Mouse (Mus musculus) forebrain, embryonic 12.5 days (tissue): Measurements from ENCODE around the gene Macrod2. TPM values are rescaled to one million over a fixed set of nuclear protein-coding genes. Genes with fewer than 3 reads are reported as not detected.

Experiments
- ATAC-seq: fragments of 200-750 bp; cut with Nextera tagmentation; 2 replicates; pipeline ENCODE4 v1.8.0; 2017; ENCODE audit warnings: moderate TSS enrichment; ENCODE audit not compliant: low FRiP score
- H3K27ac ChIP-seq: fragments of 300-500 bp; sonication (generic); 2 replicates; pipeline ENCODE4 v1.5.1; 2016; ENCODE audit warnings: mild to moderate bottlenecking
- H3K27me3 ChIP-seq: fragments of 300-500 bp; sonication (generic); 2 replicates; pipeline ENCODE4 v1.6.1; 2016; ENCODE audit warnings: mild to moderate bottlenecking
- H3K36me3 ChIP-seq: fragments of 300-500 bp; sonication (generic); replicated peaks from 2 replicates; pipeline ENCODE4 v1.6.1; 2016; ENCODE audit warnings: mild to moderate bottlenecking
- H3K4me1 ChIP-seq: fragments of 300-500 bp; sonication (generic); 2 replicates; pipeline ENCODE4 v1.6.1; 2016
- H3K4me2 ChIP-seq: fragments of 300-500 bp; sonication (generic); 2 replicates; pipeline ENCODE4 v1.6.1; 2016; ENCODE audit warnings: mild to moderate bottlenecking, moderate library complexity
- H3K4me3 ChIP-seq: fragments of 300-500 bp; sonication (generic); replicated peaks from 2 replicates; pipeline ENCODE4 v1.5.1; 2016; ENCODE audit warnings: mild to moderate bottlenecking
- H3K9ac ChIP-seq: fragments of 300-500 bp; sonication (generic); 2 replicates; pipeline ENCODE4 v1.6.1; 2016; ENCODE audit warnings: mild to moderate bottlenecking
- H3K9me3 ChIP-seq: fragments of 300-500 bp; sonication (generic); 2 replicates; pipeline ENCODE4 v1.6.1; 2016
- WGBS: fragments of 180-500 bp; shearing (Covaris S2); methylation state at CpG from one replicate; pipeline ENCODE4 v1.1.7; 2016; 5-methylcytosine and 5-hydroxymethylcytosine counted together
- polyA plus RNA-seq: library from polyadenylated mRNA; unstranded; fragments of >200 nt; fragmentation: Nextera tagmentation; extraction: Ambion mirVana; gene quantifications from 2 replicates; pipeline ENCODE4 v1.2.1, GENCODE M21; 2016

The Macrod2 gene
- polyA plus RNA-seq, 1 experiment from 2014 or later: 52.0 TPM

DNA sequence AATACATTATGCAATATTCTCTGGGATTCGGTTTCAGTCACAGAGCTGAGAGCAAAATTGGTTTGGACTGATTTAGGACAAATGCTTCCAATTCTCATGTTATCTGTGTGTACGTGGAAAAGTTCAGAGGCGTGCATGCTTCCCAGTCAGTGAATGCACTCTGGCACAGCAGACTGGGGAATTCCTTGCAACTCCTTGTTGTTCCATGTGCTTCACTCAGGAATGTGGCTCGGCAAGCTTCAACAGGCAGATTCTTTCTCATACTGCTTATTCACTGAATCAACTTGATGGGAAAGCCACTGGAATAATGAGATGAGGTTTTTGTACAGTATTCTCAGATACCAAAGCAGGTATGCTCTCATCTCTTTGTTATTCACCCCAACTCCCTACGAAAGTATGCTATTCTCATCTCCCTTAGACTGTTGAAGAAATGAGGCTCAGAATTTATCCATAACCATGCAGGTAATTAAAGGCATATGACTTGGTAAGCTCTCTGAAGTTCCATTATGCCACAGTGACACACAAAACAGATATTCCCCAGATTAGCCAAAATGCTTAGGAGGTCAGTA lies 884.1 kb downstream of the Macrod2 start:
- Histone ChIP-seq H3K4me3 (no peak overlapping the region), H3K4me2 (no peak overlapping the region), H3K27me3 (no peaks in the 10 kb centered on the region), H3K9me3 (no peaks in the 10 kb centered on the region), H3K36me3 (no peaks in the 10 kb centered on the region), H3K27ac (no peak overlapping the region), H3K9ac (no peak overlapping the region), H3K4me1 (no peaks in the 10 kb centered on the region)
- WGBS: 70% methylated on average over 5 of the region's 5 CpGs
- ATAC-seq: no peak

GRCm38 (mm10) chr2:141280817-141281216 lies 885.7 kb downstream of the Macrod2 start:
- ATAC-seq: no peak
- Histone ChIP-seq H3K9me3 (no peaks in the 10 kb centered on the region), H3K36me3 (no peaks in the 10 kb centered on the region), H3K4me3 (no peak overlapping the region), H3K4me2 (no peak overlapping the region), H3K9ac (no peak overlapping the region), H3K27me3 (no peaks in the 10 kb centered on the region), H3K4me1 (no peaks in the 10 kb centered on the region), H3K27ac (no peak overlapping the region)
- 76% methylated on average over 1 of the region's 1 CpGs for WGBS

GRCm38 (mm10) chr2:141286110-141286747 lies 891.1 kb downstream of the Macrod2 start:
- ATAC-seq: no peak
- Histone ChIP-seq H3K27me3 (no peaks in the 10 kb centered on the region), H3K4me3 (no peak overlapping the region), H3K9ac (no peak overlapping the region), H3K4me1 (no peaks in the 10 kb centered on the region), H3K4me2 (no peak overlapping the region), H3K27ac (no peak overlapping the region), H3K36me3 (no peaks in the 10 kb centered on the region), H3K9me3 (no peaks in the 10 kb centered on the region)
- 70% methylated on average over 7 of the region's 7 CpGs for WGBS

DNA sequence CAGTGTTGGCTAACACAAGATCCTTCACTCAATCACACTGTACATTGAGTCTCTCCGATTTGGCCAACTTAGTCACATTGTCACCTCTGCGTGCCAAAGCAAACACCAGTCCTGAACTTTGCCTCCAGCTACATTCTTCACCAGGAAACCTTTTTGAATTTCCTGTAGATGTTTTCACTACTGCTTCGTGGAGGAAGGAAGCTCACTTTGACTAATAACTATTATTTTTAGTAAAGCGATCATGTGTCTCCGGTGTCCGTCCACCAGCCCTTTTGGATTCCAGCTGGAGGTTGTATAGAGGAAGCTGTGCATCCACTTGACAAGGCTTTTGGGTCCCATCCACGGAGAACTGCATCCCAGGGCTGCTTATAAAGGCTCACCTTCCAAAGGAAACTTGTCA lies 893.4 kb downstream of the Macrod2 start:
- Histone ChIP-seq H3K27me3 (no peaks in the 10 kb centered on the region), H3K9me3 (no peaks in the 10 kb centered on the region), H3K4me2 (no peak overlapping the region), H3K4me3 (no peak overlapping the region), H3K4me1 (no peaks in the 10 kb centered on the region), H3K27ac (no peak overlapping the region), H3K9ac (no peak overlapping the region), H3K36me3 (no peaks in the 10 kb centered on the region)
- 72% methylated on average over 7 of the region's 7 CpGs for WGBS
- no peak for ATAC-seq

DNA sequence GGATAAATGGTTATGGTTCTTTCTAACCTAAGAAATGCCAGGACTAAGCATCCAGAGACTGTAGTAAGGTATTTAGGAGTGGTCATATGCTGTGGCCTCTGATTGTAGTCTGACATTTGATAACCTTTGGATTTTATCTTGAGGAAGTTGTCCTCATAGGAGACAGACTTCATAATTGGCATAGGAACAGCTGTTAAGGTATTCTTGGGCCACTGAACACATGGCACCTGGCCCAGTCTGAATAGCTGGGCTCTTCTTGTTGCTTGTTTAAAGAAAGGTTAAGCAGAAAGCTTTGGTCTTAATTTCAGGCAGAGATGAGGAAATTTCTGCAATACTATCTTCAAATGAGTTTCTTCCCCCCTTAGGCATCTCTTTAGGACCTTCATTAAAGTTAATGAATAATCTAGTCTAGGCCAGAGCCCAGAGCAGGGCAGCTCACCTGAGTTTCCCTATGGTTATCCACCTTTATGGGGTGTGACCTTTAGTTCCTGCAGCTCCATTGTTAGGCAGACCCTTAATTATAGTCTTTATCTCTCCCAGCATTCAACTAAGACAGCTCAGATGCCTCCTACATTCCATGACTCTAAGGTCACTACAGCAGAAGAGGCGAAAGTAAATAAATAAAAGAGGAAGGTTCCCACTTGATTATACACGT lies 894.1 kb downstream of the Macrod2 start:
- no peaks in the 10 kb centered on the region for H3K27me3 ChIP-seq
- no peak overlapping the region for H3K4me3 ChIP-seq
- H3K36me3 ChIP-seq: no peaks in the 10 kb centered on the region
- 60% methylated on average over 2 of the region's 2 CpGs for WGBS
- H3K9ac ChIP-seq: no peak overlapping the region
- H3K4me1 ChIP-seq: no peaks in the 10 kb centered on the region
- no peaks in the 10 kb centered on the region for H3K9me3 ChIP-seq
- ATAC-seq: no peak
- H3K27ac ChIP-seq: no peak overlapping the region
- H3K4me2 ChIP-seq: no peak overlapping the region

GRCm38 (mm10) chr2:141292847-141293246 lies 897.7 kb downstream of the Macrod2 start:
- H3K27me3 ChIP-seq: no peaks in the 10 kb centered on the region
- WGBS: 40% methylated on average over 3 of the region's 3 CpGs
- H3K4me2 ChIP-seq: no peak overlapping the region
- H3K4me1 ChIP-seq: no peaks in the 10 kb centered on the region
- H3K36me3 ChIP-seq: no peaks in the 10 kb centered on the region
- H3K4me3 ChIP-seq: no peak overlapping the region
- no peak for ATAC-seq
- no peaks in the 10 kb centered on the region for H3K9me3 ChIP-seq
- H3K27ac ChIP-seq: no peak overlapping the region
- H3K9ac ChIP-seq: no peak overlapping the region

- Histone ChIP-seq H3K4me1 (no peaks in the 10 kb centered on the region), H3K36me3 (no peaks in the 10 kb centered on the region), H3K4me2 (no peak overlapping the region), H3K9me3 (no peaks in the 10 kb centered on the region), H3K9ac (no peak overlapping the region), H3K27me3 (no peaks in the 10 kb centered on the region), H3K4me3 (no peak overlapping the region), H3K27ac (no peak overlapping the region)
- ATAC-seq: no peak
- 80% methylated on average over 6 of the region's 6 CpGs for WGBS
Measured at GRCm38 (mm10) chr2:141299168-141299567, 904.1 kb downstream of the Macrod2 start.

DNA sequence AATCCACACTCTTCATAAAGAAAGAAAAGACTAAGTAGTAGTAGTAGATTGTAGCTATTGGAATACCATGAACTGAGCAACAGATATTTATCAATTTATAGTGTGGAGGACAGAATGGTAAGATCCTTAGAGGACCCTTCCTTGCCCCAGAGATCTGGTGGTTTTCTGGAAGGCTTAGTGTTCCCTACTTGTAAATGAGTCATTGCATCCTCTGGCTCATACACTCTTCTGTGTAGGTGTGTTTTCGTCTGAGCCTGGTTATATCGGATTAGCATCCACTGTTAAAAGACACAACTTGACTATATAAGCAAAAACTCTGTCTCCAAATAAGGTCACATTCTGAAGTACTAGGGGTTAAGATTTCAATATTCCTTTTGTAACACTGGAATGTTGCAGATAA lies 905.9 kb downstream of the Macrod2 start:
- Histone ChIP-seq H3K4me1 (no peaks in the 10 kb centered on the region), H3K27me3 (no peaks in the 10 kb centered on the region), H3K27ac (no peak overlapping the region), H3K4me2 (no peak overlapping the region), H3K36me3 (no peaks in the 10 kb centered on the region), H3K9ac (no peak overlapping the region), H3K4me3 (no peak overlapping the region), H3K9me3 (no peaks in the 10 kb centered on the region)
- 91% methylated on average over 2 of the region's 2 CpGs for WGBS
- ATAC-seq: no peak

- WGBS: 83% methylated on average over 3 of the region's 3 CpGs
- H3K4me3 ChIP-seq: no peak overlapping the region
- ATAC-seq: no peak
Measured at GRCm38 (mm10) chr2:141308406-141308805, 913.3 kb downstream of the Macrod2 start.

GRCm38 (mm10) chr2:141312136-141312948 lies 917.2 kb downstream of the Macrod2 start:
- Histone ChIP-seq H3K27me3 (no peaks in the 10 kb centered on the region), H3K27ac (peak overlapping the region; percentile 53; the same call in 1 of the 2 replicates), H3K4me1 (peaks cover 15% of the 10 kb centered on the region), H3K36me3 (no peaks in the 10 kb centered on the region), H3K9ac (no peak overlapping the region), H3K4me3 (no peak overlapping the region), H3K4me2 (no peak overlapping the region), H3K9me3 (no peaks in the 10 kb centered on the region)
- ATAC-seq: peak; percentile 88
- WGBS: 22% methylated on average over 10 of the region's 10 CpGs

More at GRCm38 (mm10) chr2:141308406-141308805, 913.3 kb downstream of the Macrod2 start:
- Histone ChIP-seq H3K27me3 (no peaks in the 10 kb centered on the region), H3K27ac (no peak overlapping the region), H3K9ac (no peak overlapping the region), H3K9me3 (no peaks in the 10 kb centered on the region), H3K4me1 (peaks cover 15% of the 10 kb centered on the region), H3K36me3 (no peaks in the 10 kb centered on the region), H3K4me2 (no peak overlapping the region)

DNA sequence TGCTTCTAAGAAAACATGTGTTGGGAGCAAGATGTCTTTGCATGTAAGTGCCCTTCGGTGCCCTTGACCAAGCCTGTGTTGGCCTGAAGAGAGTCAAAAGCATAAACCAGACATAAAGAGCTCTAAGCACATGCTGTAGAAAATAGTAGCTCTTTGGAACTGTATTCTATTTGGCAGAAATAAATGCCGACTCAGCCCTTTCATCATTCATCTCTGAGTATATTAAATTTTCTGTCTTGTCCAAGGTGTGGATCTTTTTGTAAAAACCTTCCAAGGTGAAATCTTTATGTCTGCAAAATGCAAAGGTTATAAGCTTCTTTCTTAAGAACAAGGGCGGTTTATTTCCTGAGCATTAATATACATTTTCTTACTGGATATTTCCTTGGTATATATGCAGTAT lies 920.2 kb downstream of the Macrod2 start:
- Histone ChIP-seq H3K9ac (no peak overlapping the region), H3K4me3 (no peak overlapping the region), H3K4me1 (peaks cover 14% of the 10 kb centered on the region), H3K4me2 (no peak overlapping the region), H3K9me3 (no peaks in the 10 kb centered on the region), H3K27me3 (no peaks in the 10 kb centered on the region), H3K36me3 (no peaks in the 10 kb centered on the region), H3K27ac (no peak overlapping the region)
- WGBS: 95% methylated on average over 3 of the region's 3 CpGs
- no peak for ATAC-seq

GRCm38 (mm10) chr2:141323956-141324460 lies 928.9 kb downstream of the Macrod2 start:
- Histone ChIP-seq H3K36me3 (no peaks in the 10 kb centered on the region), H3K4me3 (no peak overlapping the region), H3K9ac (no peak overlapping the region), H3K4me2 (no peak overlapping the region), H3K4me1 (no peaks in the 10 kb centered on the region; the same call in none of the 2 replicates), H3K27me3 (no peaks in the 10 kb centered on the region), H3K9me3 (no peaks in the 10 kb centered on the region), H3K27ac (no peak overlapping the region)
- WGBS: 61% methylated on average over 7 of the region's 7 CpGs
- no peak; the same call in 1 of the 2 replicates for ATAC-seq
